Mouse (Mus musculus) spleen, adult 2 months (tissue): Measurements from ENCODE around the gene Nbea. TPM values are rescaled to one million over a fixed set of nuclear protein-coding genes. Genes with fewer than 3 reads are reported as not detected.

ENCODE experiments used
- DNase-seq, 2 experiments: peaks; one replicate each; pipeline versions ENCODE4 v3.0.0 to v3.0.0-alpha.2; 2012 to 2021; ENCODE audit warnings: low spot score in 2 of 2, low read depth in 1 of 2
- H3K27ac ChIP-seq: fragments of 200-500 bp; 2 replicates; pipeline ENCODE4 v1.5.1; 2012; ENCODE audit warnings: low read length, inconsistent platforms; ENCODE audit not compliant: insufficient read depth
- H3K27me3 ChIP-seq: fragments of 200-500 bp; 2 replicates; pipeline ENCODE4 v1.6.1; 2012; ENCODE audit warnings: mild to moderate bottlenecking, moderate library complexity, low read length, inconsistent platforms; ENCODE audit not compliant: control insufficient read depth, insufficient read depth
- H3K36me3 ChIP-seq: fragments of 200-500 bp; 2 replicates; pipeline ENCODE4 v1.6.1; 2012; ENCODE audit warnings: mild to moderate bottlenecking, low read length, inconsistent platforms; ENCODE audit not compliant: control insufficient read depth, insufficient read depth
- H3K4me1 ChIP-seq: fragments of 200-500 bp; 2 replicates; pipeline ENCODE4 v1.6.1; 2011; ENCODE audit warnings: inconsistent platforms; ENCODE audit not compliant: control insufficient read depth, insufficient read depth, insufficient read length
- H3K4me3 ChIP-seq: fragments of 200-500 bp; 2 replicates; pipeline ENCODE4 v1.5.1; 2011; ENCODE audit warnings: mild to moderate bottlenecking, inconsistent platforms; ENCODE audit not compliant: insufficient read depth, insufficient read length; ENCODE audit errors: extremely low read depth
- CTCF ChIP-seq: fragments of 200-500 bp; IDR thresholded peaks from 2 replicates; pipeline ENCODE4 v1.5.1; 2011; ENCODE audit warnings: mild to moderate bottlenecking, inconsistent platforms; ENCODE audit not compliant: insufficient read depth, insufficient read length, insufficient replicate concordance; ENCODE audit errors: extremely low read depth
- POLR2A ChIP-seq: fragments of 200-500 bp; IDR thresholded peaks from 2 replicates; pipeline ENCODE4 v1.6.1; 2011; ENCODE audit warnings: low read depth, low read length, inconsistent platforms
- WGBS: fragments of 180-500 bp; shearing (Covaris S2); methylation state at CpG from one replicate; pipeline ENCODE4 v1.1.7; 2018; 5-methylcytosine and 5-hydroxymethylcytosine counted together
- polyA plus RNA-seq: library from polyadenylated mRNA; depleted of rRNA; stranded (reverse); fragments of >200 nt; gene quantifications from 2 replicates; pipeline ENCODE4 v1.2.3, GENCODE M21; 2012

Gene Nbea
- polyA plus RNA-seq, 1 experiment = 1.6 TPM

GRCm38 (mm10) chr3:55587972-55588946 is 595.2 kb downstream of the Nbea start:
- no peak for DNase-seq
- TF ChIP-seq CTCF (no peak), POLR2A (no peak)
- WGBS = 72% methylated on average over 12 of the region's 12 CpGs
- H3K4me1 ChIP-seq = no peaks in the 10 kb centered on the region
- no peak overlapping the region for H3K27ac ChIP-seq
- H3K27me3 ChIP-seq = no peaks in the 10 kb centered on the region
- H3K36me3 ChIP-seq = no peaks in the 10 kb centered on the region
- no peak overlapping the region for H3K4me3 ChIP-seq

- TF ChIP-seq POLR2A = no peak
- TF ChIP-seq CTCF = no peak
- 85% methylated on average over 12 of the region's 12 CpGs for WGBS
- Histone ChIP-seq H3K27me3 (no peaks in the 10 kb centered on the region), H3K4me1 (no peaks in the 10 kb centered on the region), H3K4me3 (no peak overlapping the region), H3K27ac (no peak overlapping the region), H3K36me3 (no peaks in the 10 kb centered on the region)
- no peak for DNase-seq
Observed at GRCm38 (mm10) chr3:55587434-55587971, 596.0 kb downstream of the Nbea start.
